Mouse (Mus musculus): ENCODE data around the gene Lpar5. TPM values are rescaled to one million over a fixed set of nuclear protein-coding genes. Genes with fewer than 3 reads are reported as not detected.
A peak's percentile ranks its signal among the peaks of the same experiment; 100 is the strongest.
"Not testable (repeated sequence)": the region's sequence is repeated elsewhere in the genome, so short reads cannot be mapped to it uniquely, and the experiment has no call there.

Lpar5 gene
- under 1 TPM; 0.20 to 0.31 TPM for total RNA-seq (2021)
- long read RNA-seq, experiment 1, partial matches to known transcripts, result 0 of 1 reads
- long read RNA-seq, experiment 1, other reads (novel, unspliced or antisense), result 0 of 1 reads
- long read RNA-seq, experiment 2, partial matches to known transcripts, result 0 of 1 reads
- long read RNA-seq, experiment 2, other reads (novel, unspliced or antisense), result 0 of 1 reads

DNA sequence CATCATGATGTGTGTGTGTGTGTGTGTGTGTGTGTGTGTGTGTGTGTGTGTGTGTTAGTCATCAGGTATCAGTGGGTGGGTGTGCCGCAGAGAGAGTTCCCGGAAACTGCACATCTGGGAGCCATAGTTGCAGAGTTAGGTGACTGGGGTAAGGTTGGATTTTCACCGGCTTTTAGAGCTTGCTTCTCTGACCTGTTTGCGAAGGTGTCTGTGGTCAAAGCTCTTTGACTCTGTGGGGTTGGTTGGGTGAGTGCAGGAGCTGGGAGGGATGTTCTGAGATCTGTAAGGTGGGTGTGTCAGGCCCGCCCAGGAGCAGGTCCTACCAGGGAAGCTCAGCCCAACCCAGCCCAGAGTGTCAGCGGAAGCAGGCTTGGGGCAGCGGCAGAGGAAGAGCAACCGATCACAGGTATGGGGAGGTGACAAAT is at the start of gene Lpar5:
Gene Lpar5, plus strand, starts transcription at position 350 of the 425 bp plus-strand sequence.
- DNase-seq (ENCODE audit: low spot score in 2 of 2), result no peak

DNA sequence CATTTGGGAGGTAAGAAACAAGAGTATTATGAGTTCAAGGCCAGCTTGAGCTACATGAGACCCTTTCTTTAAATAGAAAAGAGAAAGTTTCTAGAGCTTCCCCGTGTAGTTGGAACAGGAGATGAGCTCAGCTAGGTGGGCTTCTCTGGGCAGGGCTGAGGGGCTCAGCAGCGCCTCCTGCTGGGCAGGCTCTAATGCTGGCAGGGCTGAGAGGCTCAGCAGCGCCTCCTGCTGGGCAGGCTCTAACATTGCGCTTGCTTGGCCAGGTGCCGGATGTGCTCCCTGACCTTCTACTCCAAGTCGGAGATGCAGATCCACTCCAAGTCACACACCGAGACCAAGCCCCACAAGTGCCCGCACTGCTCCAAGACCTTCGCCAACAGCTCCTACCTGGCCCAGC is 37.2 kb upstream of the Lpar5 start:
- DNase-seq (ENCODE audit: low spot score in 2 of 2), result peak; percentile 36 to 56

DNA sequence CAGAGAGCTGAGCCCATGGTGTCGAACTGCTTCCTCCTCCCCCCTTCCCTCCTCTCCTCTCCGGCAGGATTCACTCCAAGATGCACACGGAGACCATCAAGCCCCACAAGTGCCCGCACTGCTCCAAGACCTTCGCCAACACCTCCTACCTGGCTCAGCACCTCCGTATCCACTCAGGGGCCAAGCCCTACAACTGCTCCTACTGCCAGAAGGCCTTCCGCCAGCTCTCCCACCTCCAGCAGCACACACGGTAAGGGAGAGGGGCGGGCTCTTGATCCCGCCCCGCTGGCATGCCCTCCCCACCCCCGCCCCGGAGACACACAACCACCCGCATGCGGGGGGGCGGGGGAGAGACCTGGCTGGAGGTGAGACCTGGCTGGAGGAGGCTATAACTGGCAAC is 36.1 kb upstream of the Lpar5 start:
- DNase-seq (ENCODE audit: low spot score in 2 of 2), result no peak

DNA sequence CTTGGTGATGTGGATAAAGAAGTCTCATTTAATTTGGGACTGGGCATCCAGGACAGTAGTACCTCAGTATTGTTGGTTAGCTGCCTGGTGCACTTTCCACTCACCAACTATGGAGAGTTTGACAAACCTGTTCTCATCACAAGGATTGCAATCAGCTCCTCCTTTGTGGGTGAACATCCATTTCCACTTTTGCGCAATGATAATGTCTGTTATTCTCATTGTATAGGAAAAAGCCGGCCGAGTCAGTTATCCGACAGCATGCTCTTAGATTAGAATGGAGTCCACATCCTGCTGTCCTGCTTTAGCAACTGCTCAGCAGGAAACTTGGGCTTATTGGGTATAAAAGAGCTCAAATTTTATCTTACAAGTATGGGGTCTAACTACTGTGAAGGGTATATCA is 29.1 kb upstream of the Lpar5 start:
- no peak for DNase-seq (ENCODE audit: low spot score in 2 of 2)

DNA sequence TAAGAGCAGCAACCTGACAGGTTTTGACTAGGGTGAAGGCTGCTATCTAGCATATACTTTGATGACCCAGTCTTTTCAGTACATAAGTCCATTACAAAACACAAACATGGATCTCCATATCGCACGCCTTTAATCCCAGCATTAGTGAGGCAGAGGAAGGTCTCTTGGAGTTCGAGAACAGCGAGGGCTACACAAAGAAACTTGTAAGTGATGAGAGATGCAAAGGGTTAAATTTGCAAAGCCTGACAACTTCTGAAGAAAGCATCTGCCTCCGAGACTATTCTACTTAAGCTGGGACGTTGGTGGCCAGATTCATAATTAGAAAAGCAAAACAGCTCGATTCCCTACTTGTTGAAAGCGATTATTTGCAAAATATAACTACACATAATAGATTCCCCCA is 28.6 kb upstream of the Lpar5 start:
- no peak for DNase-seq (ENCODE audit: low spot score in 2 of 2)

DNA sequence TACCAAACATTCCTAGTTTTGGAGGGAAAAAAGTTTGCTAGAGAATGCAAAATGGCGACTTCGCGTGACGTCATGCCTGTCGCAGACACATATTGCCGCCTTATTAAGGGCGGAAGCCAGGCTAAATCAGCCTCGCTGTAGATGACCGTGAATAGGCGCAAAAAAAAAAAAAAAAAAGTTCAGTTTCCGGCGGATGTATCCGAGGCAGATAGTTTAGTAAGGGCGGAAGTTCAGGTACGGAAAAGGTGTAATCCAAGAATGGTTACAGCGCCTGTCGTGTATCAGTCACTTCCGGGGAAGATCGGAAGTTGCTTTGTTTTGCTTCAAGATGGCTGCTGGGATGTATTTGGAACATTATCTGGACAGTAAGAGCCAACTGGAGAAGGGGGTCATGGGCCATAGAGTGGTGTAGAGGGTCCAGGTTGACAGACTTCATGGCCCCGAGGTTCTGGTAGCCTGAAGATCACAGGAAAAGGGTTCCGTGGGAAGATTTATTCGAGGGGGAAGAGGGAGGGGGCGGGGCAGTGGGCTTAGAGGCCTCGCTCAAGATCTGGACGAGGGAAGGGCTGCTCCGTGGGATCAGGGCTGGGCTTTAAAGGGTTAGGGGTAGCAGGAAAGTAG is 28.1 kb upstream of the Lpar5 start, which contains the start of gene Ing4:
Gene Ing4, plus strand, starts transcription at position 228 of the 621 bp plus-strand sequence.
- DNase-seq (ENCODE audit: low spot score in 2 of 2), result peak; percentile 57 to 89

DNA sequence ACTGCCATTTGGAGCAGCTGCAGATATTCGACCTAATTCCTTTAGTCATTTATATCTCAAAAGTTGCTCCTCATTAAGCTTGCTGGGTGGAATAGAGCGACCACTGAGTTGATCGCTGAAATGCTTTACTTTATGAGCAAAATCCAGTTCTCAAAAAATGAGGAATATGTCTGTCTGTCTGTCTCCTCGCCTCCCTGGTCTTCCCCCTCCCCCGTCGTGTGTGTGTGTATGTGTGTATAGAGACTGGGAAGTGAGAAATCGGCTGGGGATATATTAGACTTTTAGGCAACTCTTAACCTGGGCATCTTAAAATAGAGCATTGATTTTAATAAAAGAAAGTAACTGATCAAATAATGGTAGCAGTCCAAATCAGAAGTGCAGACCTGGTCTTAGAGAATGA is 27.5 kb upstream of the Lpar5 start:
- DNase-seq (ENCODE audit: low spot score in 2 of 2), result no peak

DNA sequence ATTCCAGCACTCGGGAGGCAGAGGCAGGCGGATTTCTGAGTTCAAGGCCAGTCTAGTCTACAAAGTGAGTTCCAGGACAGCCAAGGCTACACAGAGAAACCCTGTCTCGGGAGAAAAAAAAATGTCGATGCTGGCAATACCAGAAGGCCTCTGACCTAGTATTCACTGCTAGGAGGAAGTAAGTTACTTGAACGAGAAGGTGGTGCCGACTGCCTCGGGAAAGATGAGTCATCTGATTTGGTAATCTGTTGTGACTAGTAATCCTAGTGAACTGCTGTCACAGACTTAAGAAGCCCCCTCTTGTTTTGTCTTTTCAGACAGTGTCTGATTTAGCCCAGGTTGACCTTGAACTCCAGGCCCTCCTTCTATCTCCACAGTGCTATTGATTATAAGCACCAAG is 26.7 kb upstream of the Lpar5 start:
- DNase-seq (ENCODE audit: low spot score in 2 of 2), result no peak

DNA sequence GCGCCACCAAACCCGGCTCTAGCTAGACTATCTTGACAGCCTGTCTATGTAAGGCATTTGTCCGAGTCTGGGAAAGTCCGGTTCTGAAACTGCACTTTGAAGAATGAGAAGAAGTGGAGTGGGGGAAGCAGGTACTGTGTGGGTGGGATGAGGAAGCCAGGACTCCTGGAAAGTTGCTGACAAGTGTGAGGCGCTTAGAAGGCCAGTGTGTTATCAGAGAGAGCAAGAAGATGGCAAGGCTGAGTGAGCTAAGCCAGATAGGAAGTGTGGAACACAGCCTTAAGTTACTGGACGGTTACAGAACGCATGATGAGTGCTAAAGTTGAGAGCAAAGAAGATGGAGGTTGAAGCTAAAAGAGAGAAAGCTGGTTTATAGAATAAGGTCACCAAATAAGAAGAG is 25.6 kb upstream of the Lpar5 start:
- DNase-seq (ENCODE audit: low spot score in 2 of 2), result no peak

DNA sequence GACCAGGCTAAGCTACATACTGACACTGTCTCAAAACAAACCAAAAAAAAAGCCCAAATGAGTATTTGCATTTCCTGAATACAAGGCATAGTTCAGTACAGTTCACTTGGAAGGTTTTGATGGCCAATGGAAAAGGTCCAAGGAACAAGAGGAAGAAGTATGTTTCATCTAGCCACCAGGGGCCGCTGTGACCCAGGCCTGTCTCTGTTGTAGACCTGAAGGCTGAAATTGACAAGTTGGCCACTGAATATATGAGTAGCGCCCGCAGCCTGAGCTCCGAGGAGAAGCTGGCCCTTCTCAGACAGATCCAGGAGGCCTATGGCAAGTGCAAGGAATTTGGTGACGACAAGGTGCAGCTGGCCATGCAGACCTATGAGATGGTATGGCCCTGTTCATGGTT is 21.0 kb upstream of the Lpar5 start:
- DNase-seq (ENCODE audit: low spot score in 2 of 2), result peak; percentile 69 to 84

DNA sequence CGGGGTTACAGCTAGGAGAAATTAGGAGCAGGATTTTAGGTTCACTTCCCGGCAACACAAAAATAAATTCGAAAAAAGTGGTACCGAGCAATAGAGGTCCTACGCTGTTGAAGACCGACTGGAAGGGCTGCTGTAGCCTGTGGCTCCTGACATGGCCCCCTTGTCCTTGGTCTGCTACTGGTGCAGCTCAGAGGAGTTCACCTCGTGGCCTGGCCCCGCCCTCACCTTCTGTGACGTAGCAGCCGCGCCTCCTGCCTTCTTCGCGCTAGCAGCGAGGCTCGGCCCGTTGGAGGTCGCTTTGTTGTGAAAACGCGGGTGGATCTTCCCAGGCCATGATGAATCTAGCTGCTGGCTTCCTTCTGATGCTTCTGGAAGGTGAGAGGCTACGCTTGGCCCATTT is 18.0 kb upstream of the Lpar5 start, which contains the start of gene Acrbp:
Gene Acrbp, plus strand, starts transcription at position 12 of the 400 bp plus-strand sequence.
- DNase-seq (ENCODE audit: low spot score in 2 of 2), result no peak

DNA sequence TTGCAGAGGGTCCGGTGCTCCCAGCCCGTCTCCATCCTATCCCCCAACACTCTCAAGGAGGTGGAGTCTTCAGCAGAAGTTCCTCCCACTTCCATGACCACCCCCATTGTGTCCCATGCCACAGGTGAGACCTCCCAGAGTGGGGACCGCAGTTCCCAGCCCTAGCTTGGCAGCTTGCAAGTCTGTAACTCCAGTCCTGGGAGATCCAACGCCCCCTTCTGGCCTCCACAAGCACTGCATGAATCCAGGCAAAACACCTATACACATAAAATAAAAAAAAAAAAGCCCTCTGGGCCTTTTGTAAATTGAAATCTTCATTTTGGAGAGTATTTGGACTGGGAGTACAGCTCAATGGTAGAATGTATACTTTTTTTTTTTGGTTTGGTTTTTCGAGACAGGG is 16.5 kb upstream of the Lpar5 start:
- no peak for DNase-seq (ENCODE audit: low spot score in 2 of 2)

DNA sequence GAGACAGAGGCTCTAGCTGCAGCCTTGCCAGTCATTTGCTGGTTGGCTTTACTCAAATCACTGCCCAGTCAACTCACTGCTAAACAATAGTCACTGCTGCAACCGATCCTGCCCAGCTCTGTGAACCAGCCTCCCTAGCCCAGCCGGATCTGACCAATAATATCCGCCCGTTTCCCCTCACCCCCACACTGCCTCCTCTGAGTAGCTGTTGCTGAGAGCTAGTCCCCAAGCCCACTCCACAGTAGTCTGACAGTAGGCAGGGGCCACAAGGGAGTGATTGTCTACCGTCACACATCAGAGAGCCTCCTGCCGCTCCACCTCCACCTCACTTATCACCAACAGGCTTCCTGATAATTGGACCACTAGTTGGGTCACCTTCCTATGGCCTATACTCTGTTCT is 6.2 kb upstream of the Lpar5 start:
- DNase-seq (ENCODE audit: low spot score in 2 of 2), result no peak

DNA sequence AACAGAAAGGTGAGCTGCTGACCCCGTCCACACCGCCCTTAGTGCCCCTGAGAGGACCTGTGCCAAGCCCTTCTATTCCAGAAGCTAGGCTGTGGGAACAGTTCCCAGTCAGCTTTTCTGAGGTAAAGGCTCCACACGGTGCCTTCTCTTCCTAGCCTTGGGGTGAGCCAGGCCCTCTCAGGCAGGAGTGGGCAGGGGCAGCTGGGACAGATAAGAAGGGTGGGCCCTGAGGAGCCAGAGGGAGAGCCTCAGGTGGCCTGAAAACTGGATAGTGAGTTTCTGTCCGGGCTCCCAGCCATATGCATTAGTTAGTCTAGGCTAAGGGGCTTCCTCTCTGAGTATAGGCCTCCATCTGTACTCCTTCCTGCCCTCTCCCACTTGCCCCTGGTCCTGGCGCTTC is 5.2 kb upstream of the Lpar5 start:
- DNase-seq (ENCODE audit: low spot score in 2 of 2), result no peak

DNA sequence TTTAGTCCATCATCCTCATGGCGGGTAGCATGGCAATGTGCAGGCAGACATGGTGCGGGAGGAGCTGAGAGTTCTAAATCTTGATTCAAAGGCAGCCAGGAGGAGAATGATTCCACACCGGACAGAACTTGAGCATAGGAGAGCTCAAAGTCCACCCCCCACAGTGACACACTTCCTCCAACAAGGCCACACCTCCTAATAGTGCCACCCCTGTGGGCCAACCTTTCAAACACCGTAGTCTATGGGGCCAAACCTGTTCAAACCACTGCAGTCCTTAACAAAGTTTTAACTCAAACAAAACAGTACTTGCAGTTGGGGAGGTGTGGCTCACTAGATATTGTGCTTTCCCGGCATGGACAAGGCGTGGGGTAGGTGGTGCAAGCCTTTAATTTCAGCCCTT is 3.8 kb upstream of the Lpar5 start:
- DNase-seq (ENCODE audit: low spot score in 2 of 2), result no peak

DNA sequence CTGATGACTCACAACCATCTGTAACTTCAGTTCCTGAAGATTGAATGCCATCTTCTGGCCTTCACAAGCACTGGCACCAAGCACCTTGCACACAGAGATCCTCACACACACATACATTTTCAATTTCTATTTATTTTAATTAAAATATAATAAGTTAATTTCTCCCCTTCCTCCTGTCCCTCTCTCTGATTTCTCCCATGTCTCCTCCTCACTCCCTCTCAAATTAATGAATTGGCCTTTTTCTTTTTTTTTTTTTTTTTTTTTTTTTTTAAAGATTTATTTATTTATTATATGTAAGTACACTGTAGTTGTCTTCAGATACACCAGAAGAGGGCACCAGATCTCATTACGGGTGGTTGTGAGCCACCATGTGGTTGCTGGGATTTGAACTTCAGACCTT is 2.5 kb upstream of the Lpar5 start:
- not testable (repeated sequence) for DNase-seq (ENCODE audit: low spot score in 2 of 2)

DNA sequence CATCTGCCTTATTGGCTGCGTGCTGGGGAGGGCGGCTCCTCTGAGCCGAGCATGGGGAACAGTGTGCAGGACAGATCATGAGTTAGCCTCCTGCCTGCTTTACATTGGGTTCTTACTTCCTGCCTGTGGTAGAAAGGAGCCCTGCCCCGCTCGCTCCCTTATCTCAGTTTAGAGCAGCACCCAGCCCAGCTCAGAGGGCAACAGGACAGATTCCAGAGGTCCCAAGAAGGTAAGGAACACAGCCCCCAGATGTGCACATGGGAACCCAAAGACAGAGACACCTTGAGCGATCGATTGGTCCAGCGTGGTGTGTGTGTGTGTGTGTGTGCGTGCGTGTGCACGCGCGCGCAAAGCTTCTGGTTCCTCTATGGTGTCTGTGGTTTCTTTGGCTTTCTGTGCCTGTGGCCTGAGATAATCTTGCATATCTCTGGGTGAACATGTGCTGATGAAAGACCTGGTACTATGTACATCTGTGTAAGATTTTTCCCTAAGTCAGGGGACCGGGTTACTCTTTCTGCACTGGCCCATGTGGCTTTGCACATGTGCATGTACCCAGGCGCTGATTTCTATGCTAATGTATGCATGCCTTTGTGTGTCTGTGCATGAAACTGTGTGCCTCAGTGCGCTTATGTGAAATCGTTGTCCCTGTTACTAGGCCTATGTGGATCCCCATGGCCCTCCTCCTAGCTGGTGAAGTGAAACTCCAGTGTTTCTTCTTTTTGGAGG is 3.6 kb downstream of the Lpar5 start:
- no peak for DNase-seq (ENCODE audit: low spot score in 2 of 2)

DNA sequence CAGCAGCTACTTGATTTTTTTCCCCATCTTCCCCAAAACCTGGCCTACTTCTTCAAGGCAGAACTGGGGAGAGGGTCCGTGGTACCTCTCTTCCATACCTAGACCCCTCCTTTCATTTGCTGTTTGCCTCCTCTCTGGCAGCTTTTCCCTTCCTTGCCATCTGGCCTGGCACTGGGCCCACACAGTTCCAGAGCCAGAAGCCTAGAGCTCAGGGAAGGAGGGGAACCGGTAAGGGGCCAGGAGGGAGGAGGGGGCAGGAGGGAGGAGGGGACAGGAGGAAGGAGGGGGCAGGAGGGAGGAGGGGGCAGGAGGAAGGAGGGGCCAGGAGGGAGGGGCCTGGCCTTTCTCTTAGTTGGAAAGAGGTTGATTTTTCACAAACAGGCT is 4.2 kb downstream of the Lpar5 start:
- DNase-seq (ENCODE audit: low spot score in 2 of 2), result peak in 1 of 2 experiments; percentile 45

DNA sequence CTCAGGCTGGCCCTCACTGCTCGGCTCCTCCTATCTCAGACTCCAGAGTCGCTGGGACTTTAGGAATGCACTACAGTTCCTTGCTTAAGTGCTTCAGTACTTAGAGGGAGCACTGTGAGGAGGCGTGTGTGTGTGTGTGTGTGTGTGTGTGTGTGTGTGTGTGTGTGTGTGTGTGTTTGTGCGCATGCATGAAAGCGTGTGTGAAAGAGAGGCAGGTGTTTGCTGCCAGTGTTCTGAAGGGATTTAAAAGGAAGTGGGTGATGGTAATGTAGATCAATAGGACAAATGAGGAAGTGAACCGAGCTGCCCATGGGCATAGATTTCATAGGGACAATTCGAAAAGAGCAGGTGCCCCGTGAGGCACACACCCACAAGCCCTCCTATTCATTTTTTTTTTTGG is 6.1 kb downstream of the Lpar5 start:
- no peak for DNase-seq (ENCODE audit: low spot score in 2 of 2)

DNA sequence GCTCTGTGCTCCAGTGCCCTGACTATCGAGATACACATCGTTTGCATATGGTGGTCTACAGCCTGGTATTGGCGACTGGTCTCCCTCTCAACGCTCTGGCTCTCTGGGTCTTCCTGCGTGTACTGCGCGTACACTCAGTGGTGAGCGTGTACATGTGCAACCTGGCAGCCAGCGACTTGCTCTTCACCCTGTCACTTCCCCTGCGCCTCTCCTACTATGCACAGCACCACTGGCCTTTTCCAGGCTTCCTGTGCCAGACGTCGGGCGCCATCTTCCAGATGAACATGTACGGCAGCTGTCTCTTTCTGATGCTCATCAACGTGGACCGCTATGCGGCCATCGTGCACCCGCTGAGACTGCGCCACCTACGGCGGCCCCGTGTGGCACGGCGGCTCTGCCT is 13.7 kb downstream of the Lpar5 start:
- no peak for DNase-seq (ENCODE audit: low spot score in 2 of 2)

DNA sequence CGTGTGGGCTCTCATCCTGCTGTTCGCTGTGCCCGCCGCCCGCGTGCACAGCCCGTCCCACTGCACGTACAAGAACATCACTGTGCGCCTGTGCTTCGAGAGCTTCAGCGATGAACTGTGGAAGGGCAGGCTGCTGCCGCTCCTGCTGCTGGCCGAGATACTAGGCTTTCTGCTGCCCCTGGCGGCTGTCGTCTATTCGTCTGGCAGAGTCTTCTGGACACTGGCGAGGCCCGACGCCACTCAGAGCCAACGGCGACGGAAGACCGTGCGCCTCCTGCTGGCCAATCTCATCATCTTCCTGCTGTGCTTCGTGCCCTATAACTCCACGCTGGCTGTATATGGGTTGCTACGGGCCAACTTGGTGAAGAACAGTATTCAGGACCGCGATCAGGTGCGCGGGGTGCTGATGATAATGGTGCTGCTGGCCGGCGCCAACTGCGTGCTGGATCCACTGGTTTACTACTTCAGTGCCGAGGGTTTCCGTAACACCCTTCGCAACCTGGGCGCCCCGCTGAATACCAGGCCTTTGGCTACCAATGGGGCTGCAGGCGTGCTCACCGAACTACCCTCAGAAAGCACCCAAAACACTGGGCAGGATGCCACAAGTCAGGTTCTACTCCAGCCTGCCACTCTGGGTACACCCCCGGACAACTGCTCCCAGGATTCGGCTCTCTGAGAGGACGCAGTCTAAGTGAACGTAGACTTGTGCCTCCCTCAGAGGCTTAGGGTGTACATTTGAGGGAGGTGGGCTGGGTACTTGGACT is 14.3 kb downstream of the Lpar5 start:
- DNase-seq (ENCODE audit: low spot score in 2 of 2), result peak; percentile 83 to 93
